Mouse (Mus musculus) E14TG2a.4 (cell line): ENCODE measurements around the gene Zfhx3.

ENCODE experiments used
- H3K27me3 ChIP-seq: 2 replicates; pipeline ENCODE4 v1.6.1; 2014; ENCODE audit warnings: low read length, control low read depth; ENCODE audit not compliant: insufficient read depth
- H3K36me3 ChIP-seq: 2 replicates; pipeline ENCODE4 v1.6.1; 2014; ENCODE audit warnings: low read length, control low read depth; ENCODE audit not compliant: insufficient read depth
- H3K4me1 ChIP-seq: replicated peaks from 2 replicates; pipeline ENCODE4 v1.6.1; 2014; ENCODE audit warnings: low read depth, low read length, control low read depth
- H3K4me3 ChIP-seq: replicated peaks from 2 replicates; pipeline ENCODE4 v1.5.1; 2014; ENCODE audit warnings: mild to moderate bottlenecking, low read length
- H3K9me3 ChIP-seq: 2 replicates; pipeline ENCODE4 v1.6.1; 2014; ENCODE audit warnings: low read length, control low read depth
- CTCF ChIP-seq: conservative IDR thresholded peaks from 2 replicates; pipeline ENCODE4 v1.5.1; 2014; ENCODE audit warnings: low read length
- NANOG ChIP-seq: IDR thresholded peaks from 2 replicates; pipeline ENCODE4 v1.6.1; 2014; ENCODE audit warnings: borderline replicate concordance, low read length, mixed read lengths
- POU5F1 ChIP-seq: IDR thresholded peaks from 2 replicates; pipeline ENCODE4 v1.6.1; 2014; ENCODE audit warnings: low read length, borderline replicate concordance

Zfhx3 gene

DNA sequence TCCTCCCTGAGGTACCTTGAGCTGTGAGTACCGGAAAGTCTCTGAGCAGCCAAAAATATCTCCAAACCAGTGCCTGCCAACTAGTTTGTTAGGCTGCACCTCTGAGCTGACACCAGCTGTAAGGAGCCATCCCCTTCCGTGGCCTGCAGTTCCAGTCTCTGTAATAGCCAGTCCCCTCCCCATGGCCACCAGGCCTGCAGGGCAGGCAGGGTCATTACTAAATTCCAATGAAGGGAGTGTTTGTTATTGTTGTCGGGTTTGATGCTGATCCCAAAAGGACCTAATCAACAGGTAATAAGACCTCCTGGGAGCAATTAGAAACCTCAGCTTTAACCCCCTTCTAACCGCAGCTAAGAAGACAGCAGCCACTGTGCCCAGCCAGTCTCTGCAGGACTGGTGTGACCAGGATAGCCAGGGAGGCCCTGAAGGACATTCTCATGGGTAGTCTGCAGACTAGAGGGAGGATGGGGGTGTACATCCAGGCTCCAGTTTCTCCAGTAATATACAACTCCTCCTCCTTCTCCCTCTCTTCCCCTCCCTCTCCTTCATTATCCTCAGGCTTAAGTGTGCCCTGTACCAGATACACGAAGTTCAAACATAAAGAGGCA lies 719.1 kb downstream of the Zfhx3 start:
- Histone ChIP-seq H3K9me3 (peaks cover 41% of the 10 kb centered on the region), H3K36me3 (no peaks in the 10 kb centered on the region; the same call in 1 of the 2 replicates), H3K27me3 (no peaks in the 10 kb centered on the region), H3K4me1 (no peaks in the 10 kb centered on the region), H3K4me3 (no peak overlapping the region)
- no peak for TF ChIP-seq NANOG
- TF ChIP-seq POU5F1: no peak
- no peak for TF ChIP-seq CTCF

DNA sequence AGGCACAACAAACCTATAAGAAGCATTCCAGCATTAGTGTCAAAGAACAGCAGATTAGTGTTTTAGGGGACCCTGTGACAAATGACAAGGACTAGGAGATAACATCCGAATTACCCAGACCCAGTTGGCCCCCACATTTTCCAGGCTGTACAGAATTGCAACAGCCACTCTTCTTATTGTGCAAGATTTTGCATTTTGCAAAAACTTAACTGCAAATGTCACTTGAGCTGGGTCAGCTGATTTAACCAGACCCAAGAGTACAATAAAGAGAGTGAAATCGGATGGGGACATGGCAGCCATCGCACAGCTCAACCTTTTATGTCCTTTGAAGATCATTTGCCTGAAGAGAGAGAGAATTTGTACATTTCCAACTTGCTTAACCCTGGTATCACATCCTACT lies 720.3 kb downstream of the Zfhx3 start:
- H3K4me3 ChIP-seq: no peak overlapping the region
- H3K9me3 ChIP-seq: peaks cover 53% of the 10 kb centered on the region
- H3K27me3 ChIP-seq: no peaks in the 10 kb centered on the region
- no peaks in the 10 kb centered on the region for H3K4me1 ChIP-seq
- H3K36me3 ChIP-seq: no peaks in the 10 kb centered on the region; the same call in 1 of the 2 replicates
- no peak for TF ChIP-seq POU5F1
- TF ChIP-seq CTCF: no peak
- no peak for TF ChIP-seq NANOG

DNA sequence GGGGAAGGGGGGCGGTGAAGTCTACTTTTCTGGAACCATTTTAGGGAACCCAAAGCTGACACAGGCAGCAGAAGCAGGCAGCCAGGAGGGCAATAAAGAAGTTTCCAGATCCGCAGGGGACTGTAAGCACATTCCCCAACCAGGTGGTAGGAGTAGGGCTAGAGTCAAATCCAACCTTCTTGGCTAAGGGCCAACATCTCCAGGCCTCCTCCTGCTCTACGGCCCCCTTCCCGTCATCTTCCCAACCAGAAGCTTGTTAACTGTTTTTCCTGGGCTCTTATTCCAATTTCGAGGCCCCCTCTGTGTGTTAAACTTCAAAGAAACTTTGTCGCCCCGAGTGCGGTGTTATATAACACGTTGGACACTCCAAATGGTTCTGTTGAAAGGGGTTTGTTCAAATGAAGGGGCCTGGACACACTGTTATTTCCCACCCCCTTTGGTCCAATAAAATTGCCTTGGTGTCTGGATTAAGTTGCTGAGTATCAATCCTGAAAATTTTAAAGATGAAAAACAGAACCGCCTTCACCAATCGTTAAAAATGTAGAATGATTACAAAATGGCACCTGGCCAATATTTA lies 729.6 kb downstream of the Zfhx3 start:
- Histone ChIP-seq H3K27me3 (peaks cover 15% of the 10 kb centered on the region; the same call in 1 of the 2 replicates), H3K4me1 (peaks cover 12% of the 10 kb centered on the region; the same call in 1 of the 2 replicates), H3K4me3 (no peak overlapping the region), H3K9me3 (peaks cover 20% of the 10 kb centered on the region), H3K36me3 (no peaks in the 10 kb centered on the region)
- TF ChIP-seq CTCF (no peak), NANOG (no peak), POU5F1 (no peak)

DNA sequence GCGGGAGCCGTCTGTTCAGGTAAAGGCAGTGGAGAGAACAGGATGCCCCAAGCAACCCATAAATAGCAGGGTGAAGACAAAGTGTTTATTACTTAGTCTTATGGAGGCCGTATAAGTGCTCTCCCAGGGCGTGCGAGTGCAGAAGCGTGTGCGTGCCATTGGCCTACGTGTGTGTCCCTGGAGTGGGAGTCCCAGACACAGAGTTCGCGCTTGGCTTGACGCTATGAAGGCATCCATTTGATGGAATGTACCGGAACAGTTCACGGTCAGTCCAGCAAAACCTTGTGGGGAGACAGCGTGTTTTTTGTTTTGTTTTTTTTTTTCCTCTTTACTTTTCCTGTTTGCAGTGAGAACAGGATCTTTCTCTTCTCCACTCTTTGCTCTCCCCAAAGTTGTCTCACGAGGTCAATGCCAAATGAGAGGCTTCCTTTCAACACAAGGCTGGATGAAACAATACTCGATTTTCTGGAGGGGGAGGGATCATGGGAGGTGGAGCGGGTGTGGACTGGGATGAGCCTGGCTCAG lies 732.6 kb downstream of the Zfhx3 start:
- Histone ChIP-seq H3K27me3 (peaks cover 15% of the 10 kb centered on the region; the same call in 1 of the 2 replicates), H3K36me3 (no peaks in the 10 kb centered on the region), H3K9me3 (0 out of 2 replicates have a peak, but pooled peaks cover 4% of the 10 kb centered on the region), H3K4me1 (peaks cover 12% of the 10 kb centered on the region; the same call in 1 of the 2 replicates), H3K4me3 (no peak overlapping the region)
- TF ChIP-seq POU5F1: no peak
- no peak for TF ChIP-seq CTCF
- no peak for TF ChIP-seq NANOG

DNA sequence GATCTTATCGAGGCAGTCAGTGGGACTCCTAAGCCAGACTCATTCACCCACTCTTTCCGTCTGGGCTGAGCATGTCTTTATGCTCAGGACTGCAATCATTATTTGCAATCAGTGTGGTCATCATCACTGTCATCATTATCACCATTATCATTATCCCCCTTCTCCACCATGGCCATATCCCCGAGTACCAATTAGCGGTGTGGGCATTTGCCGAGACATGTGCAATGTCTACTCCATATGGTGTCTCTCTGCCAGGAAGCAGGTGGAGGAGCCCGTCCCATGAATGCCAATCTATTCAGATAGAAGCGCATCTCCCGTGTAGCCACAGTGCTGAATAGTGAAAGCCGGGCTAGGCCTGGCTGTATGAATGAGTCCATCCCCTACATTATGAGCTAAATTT lies 747.2 kb downstream of the Zfhx3 start:
- no peak overlapping the region for H3K4me3 ChIP-seq
- no peaks in the 10 kb centered on the region for H3K9me3 ChIP-seq
- H3K36me3 ChIP-seq: no peaks in the 10 kb centered on the region
- peaks cover 14% of the 10 kb centered on the region for H3K4me1 ChIP-seq
- peaks cover 19% of the 10 kb centered on the region for H3K27me3 ChIP-seq
- TF ChIP-seq CTCF: no peak
- no peak for TF ChIP-seq NANOG
- no peak for TF ChIP-seq POU5F1

DNA sequence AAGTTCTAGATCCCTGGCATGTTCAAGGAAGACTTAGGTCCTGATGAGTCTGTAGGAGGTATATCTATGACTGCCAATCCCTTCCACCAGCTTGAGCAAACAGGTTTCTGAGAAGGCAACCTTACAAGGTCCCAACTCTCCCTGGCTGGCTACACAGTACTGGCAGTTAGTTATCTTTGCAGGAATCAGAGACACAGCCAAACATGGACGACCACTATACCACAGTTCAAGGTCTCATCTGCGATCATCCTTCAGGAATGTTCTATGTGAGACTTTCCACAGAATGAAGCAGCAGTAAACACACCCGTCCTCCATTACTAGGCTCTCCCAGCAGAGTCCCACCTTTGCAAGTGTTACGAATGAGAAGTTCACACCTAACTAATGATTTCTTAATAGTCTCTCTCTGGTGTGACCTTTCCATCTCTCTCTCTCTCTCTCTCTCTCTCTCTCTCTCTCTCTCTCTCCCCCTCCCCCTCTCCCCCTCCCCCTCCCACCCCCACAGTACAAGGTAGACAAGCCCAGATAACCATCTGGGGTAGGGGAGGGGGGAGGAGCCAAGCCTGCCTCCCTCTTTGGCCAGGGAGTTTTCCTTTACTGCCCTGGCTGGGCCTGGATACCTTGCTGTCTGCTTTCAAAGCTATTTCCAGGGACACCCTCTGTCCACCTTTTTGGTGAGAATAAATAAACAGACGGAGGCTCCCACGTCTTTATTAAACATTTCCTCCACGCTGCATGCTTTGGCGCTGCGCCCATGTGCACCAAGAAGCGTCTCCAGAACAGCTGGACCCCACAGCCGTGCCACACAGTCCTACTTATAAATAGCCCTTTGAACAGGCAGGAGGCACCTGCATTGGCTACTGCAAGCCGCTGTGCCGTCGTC lies 748.4 kb downstream of the Zfhx3 start:
- no peak overlapping the region for H3K4me3 ChIP-seq
- no peaks in the 10 kb centered on the region for H3K9me3 ChIP-seq
- peaks cover 30% of the 10 kb centered on the region for H3K27me3 ChIP-seq
- H3K4me1 ChIP-seq: peaks cover 25% of the 10 kb centered on the region
- no peaks in the 10 kb centered on the region for H3K36me3 ChIP-seq
- no peak for TF ChIP-seq NANOG
- TF ChIP-seq CTCF: no peak
- no peak for TF ChIP-seq POU5F1

DNA sequence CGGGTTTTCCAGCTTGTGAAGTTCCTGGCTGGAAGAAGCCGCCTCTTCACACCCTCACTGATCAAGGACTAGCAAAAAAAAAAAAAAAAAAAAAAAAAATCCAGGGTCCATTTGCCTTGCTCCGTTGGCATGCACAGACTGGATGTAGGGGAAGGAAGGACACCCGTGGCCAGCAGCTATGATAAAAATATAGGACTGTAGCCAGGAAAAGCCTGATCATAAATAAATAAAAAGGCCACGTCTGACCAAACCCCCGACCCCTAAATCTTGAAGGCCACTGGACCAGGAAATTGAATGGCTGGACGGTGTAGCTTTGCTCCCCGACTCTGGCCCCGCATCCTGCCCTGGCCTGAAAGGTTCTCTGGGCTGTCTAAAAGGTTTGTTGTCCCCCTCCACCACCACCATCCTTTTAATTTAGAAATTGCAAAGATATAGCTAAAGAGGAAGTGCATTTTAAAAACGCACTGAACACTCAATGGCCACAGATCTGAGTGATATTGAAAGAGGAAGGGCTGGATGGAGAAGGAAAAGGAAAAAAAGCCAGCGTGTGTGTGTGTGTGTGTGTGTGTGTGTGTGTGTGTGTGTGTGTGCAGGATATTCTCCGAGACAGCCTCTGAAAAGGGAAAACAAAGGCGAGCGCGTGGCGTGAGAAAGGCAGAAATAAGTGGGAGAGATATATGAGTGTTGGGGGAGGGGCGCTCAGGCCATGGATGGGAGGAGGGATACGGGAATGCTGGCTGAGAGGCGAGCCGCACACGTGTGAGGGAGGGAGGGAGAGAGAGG lies 749.2 kb downstream of the Zfhx3 start:
- Histone ChIP-seq H3K4me1 (peaks cover 33% of the 10 kb centered on the region), H3K27me3 (peaks cover 38% of the 10 kb centered on the region)

DNA sequence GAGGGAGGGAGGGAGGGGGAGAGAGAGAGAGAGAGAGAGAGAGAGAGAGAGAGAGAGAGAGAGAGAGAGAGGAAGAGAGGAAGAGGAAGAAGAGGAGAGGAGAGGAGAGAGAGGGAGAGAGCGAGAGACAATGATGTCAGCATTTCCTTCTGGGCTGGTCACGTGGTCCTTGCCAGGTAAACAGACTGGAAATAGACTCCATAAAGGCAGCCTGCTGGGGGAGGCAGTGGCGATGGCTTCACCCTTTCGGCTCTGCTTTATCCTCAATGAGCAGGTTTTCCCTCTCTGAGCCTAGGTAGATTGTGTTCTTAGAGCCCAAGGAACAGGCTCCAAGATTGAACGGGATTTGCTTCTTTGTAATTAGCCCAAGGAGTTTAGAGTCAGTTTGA lies 749.8 kb downstream of the Zfhx3 start:
- Histone ChIP-seq H3K27me3 (peaks cover 44% of the 10 kb centered on the region), H3K4me1 (peaks cover 39% of the 10 kb centered on the region), H3K4me3 (no peak overlapping the region), H3K36me3 (no peaks in the 10 kb centered on the region), H3K9me3 (no peaks in the 10 kb centered on the region)
- no peak for TF ChIP-seq POU5F1
- TF ChIP-seq NANOG: no peak
- no peak for TF ChIP-seq CTCF

More for the DNA sequence above, 749.2 kb downstream of the Zfhx3 start:
- Histone ChIP-seq H3K36me3 (no peaks in the 10 kb centered on the region), H3K4me3 (no peak overlapping the region), H3K9me3 (no peaks in the 10 kb centered on the region)
- TF ChIP-seq POU5F1 (no peak), CTCF (no peak), NANOG (no peak)
